ENCODE assay signal across 8 mouse cellular contexts in the genomic region with DNA sequence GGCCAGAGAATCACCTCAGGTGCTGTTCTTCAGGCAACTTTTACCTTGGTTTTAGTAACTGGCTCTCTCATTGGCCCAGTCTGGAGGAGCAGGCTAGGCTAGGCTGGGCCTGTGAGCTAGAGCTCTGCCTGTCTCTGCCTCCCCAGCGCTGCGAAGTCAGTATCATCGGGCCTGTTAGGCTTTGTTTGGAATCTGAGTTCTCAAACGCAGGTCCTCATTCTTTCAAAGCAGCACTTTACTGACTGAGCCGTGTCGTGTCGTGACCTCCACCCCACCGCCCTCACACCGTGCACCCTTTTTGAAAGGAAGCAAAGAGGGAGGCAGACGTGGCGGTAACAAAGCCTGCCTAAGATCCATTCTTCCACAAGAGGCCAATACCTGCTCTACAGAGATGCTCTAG. TPM values are rescaled to one million over a fixed set of nuclear protein-coding genes. Genes with fewer than 3 reads are reported as not detected.
A peak's percentile ranks its signal among the peaks of the same experiment; 100 is the strongest.
DNase-seq lines count a peak whose midpoint lies in the region; ATAC-seq and TF ChIP-seq lines count a peak whose summit lies in the region.

No protein-coding gene starts in this region.

- peak; percentile 94 for DNase-seq in heart, adult 11 months
- DNase-seq in heart, postnatal 14 days = no peak
- no peak for DNase-seq in ES-E14 (ENCODE audit: low read depth, low spot score)
- DNase-seq in thymus, postnatal 25 days = peak; percentile 68
- DNase-seq in frontal cortex, postnatal 36 days (ENCODE audit: low spot score in 2 of 2) = no peak

- H3K27me3 ChIP-seq in heart, embryonic 13.5 days (replicated peaks) = no peaks in the 10 kb centered on the region
- H3K27me3 ChIP-seq in liver, embryonic 16.5 days (ENCODE audit: control insufficient read depth, insufficient read depth, low read depth, low read length) = no peaks in the 10 kb centered on the region

- H3K9me3 ChIP-seq in ES-E14 (ENCODE audit: control insufficient read depth, insufficient read depth, low read depth, low read length) = no peaks in the 10 kb centered on the region
- peaks cover 4% of the 10 kb centered on the region; the same call in 1 of the 2 replicates for H3K9me3 ChIP-seq in heart, embryonic 13.5 days
- no peaks in the 10 kb centered on the region for H3K9me3 ChIP-seq in liver, embryonic 16.5 days (replicated peaks; ENCODE audit: control insufficient read depth, low read length)

- peak overlapping the region; percentile 77; the same call in 1 of the 2 replicates for H3K9ac ChIP-seq in ES-E14 (ENCODE audit: insufficient read depth, low read depth, low read length, poor library complexity, severe bottlenecking)
- H3K9ac ChIP-seq in heart, embryonic 13.5 days = peak overlapping the region; percentile 78
- H3K9ac ChIP-seq in liver, embryonic 16.5 days (ENCODE audit: low read depth, low read length) = peak overlapping the region; percentile 80

- H3K4me2 ChIP-seq in heart, embryonic 13.5 days = peak overlapping the region; percentile 84
- peak overlapping the region; percentile 79 for H3K4me2 ChIP-seq in liver, embryonic 16.5 days (ENCODE audit: low read depth, low read length)

- H3K4me1 ChIP-seq in ES-E14 (ENCODE audit: control insufficient read depth in 2 of 2, insufficient read depth in 2 of 2, low read length in 2 of 2, poor library complexity in 1 of 2) = peaks cover 2 to 9% of the 10 kb centered on the region in 2 experiments; a peak in 2 of 4 replicates
- peaks cover 36% of the 10 kb centered on the region for H3K4me1 ChIP-seq in heart, embryonic 13.5 days
- H3K4me1 ChIP-seq in liver, embryonic 16.5 days (ENCODE audit: control insufficient read depth, low read depth, low read length) = peaks cover 20% of the 10 kb centered on the region

- H3K27ac ChIP-seq in ES-E14 (ENCODE audit: insufficient read depth, low read depth, low read length, poor library complexity, severe bottlenecking) = peak overlapping the region; percentile 61; the same call in 1 of the 2 replicates
- H3K27ac ChIP-seq in heart, embryonic 13.5 days (replicated peaks) = peak overlapping the region; percentile 91
- H3K27ac ChIP-seq in liver, embryonic 16.5 days (ENCODE audit: low read length) = peak overlapping the region; percentile 85

- ATAC-seq in heart, embryonic 13.5 days (ENCODE audit: extremely low read depth, insufficient number of reproducible peaks, low FRiP score, low TSS enrichment) = no peak
- ATAC-seq in liver, embryonic 16.5 days (ENCODE audit: low read depth) = no peak
- no peak for ATAC-seq in megakaryocyte progenitor cell, adult 5-6 weeks (replicated peaks; ENCODE audit: poor library complexity)

- in situ Hi-C loops in ES-E14 (cut with MboI; ENCODE audit: low sequenced_read_pairs in 2 of 2, unreplicated experiment in 2 of 2) = no loop called here

- WGBS in heart, embryonic 13.5 days = 47% methylated on average over 11 of the region's 11 CpGs
- 56% methylated on average over 11 of the region's 11 CpGs for WGBS in liver, embryonic 16.5 days (ENCODE audit: insufficient replicate concordance)

- H3K36me3 ChIP-seq in ES-E14 (ENCODE audit: control insufficient read depth, insufficient read depth, low read length, poor library complexity, severe bottlenecking) = no peaks in the 10 kb centered on the region
- peaks cover 8% of the 10 kb centered on the region for H3K36me3 ChIP-seq in heart, embryonic 13.5 days
- H3K36me3 ChIP-seq in liver, embryonic 16.5 days (ENCODE audit: control insufficient read depth, insufficient read depth) = no peaks in the 10 kb centered on the region

- intact Hi-C loops in heart, postnatal 14 days (cut with DNase I) = no loop called here

- peak overlapping the region; percentile 30 to 65 for H3K4me3 ChIP-seq in ES-E14 (ENCODE audit: insufficient read depth in 1 of 2, low read depth in 1 of 2, low read length in 2 of 2, poor library complexity in 1 of 2, severe bottlenecking in 1 of 2)
- H3K4me3 ChIP-seq in heart, embryonic 13.5 days = peak overlapping the region; percentile 96
- H3K4me3 ChIP-seq in liver, embryonic 16.5 days (ENCODE audit: low read depth, low read length) = peak overlapping the region; percentile 95

TF ChIP-seq in ES-E14, 5 proteins besides CTCF, POLR2A, EP300 and RAD21:
- no peak for TF ChIP-seq CHD2 (IDR thresholded peaks at IDR 0.05; ENCODE audit: low read depth, low read length)
- TF ChIP-seq MAFK (IDR thresholded peaks at IDR 0.05; ENCODE audit: insufficient read depth, low read depth, low read length) = no peak
- TF ChIP-seq HCFC1 (IDR thresholded peaks at IDR 0.05; ENCODE audit: borderline replicate concordance, insufficient read depth, low read length) = no peak

RNA-seq across cellular contexts. Expression of gene Wasf2, which starts 0.9 kb away (rescaled TPM):
- 100 to 1,000 TPM; 133 to 135 TPM for total RNA-seq in heart, postnatal 14 days (2021)
- 31.8 and 32.3 TPM in 2 replicates for total RNA-seq in ES-E14 (2012; rRNA removed)
- polyA plus RNA-seq in heart, embryonic 13.5 days (2015; fragmentation: Nextera tagmentation; extraction: Ambion mirVana) = 64.6 and 72.7 TPM in 2 replicates
- polyA plus RNA-seq in liver, embryonic 16.5 days (2015; fragmentation: Nextera tagmentation; extraction: Ambion mirVana) = 41.4 and 42.7 TPM in 2 replicates
- total RNA-seq in megakaryocyte progenitor cell, adult 5-6 weeks (2015) = 124 and 135 TPM in 2 replicates
- 24.7 and 35.1 TPM in 2 replicates for total RNA-seq in megakaryocyte progenitor cell, adult 5-6 weeks (2017)

Comparison
In these comparisons a context has a peak if more than half of its experiments do, and no peak if none do; other contexts are left out.
1. DNase-seq: peak in heart, adult 11 months (single experiment) and thymus, postnatal 25 days (single experiment); none in heart, postnatal 14 days (0 of 2), ES-E14 (single experiment) and frontal cortex, postnatal 36 days (0 of 2).
2. Peak in every context shown above with its lines, with median percentiles within 50 percentile points of each other: H3K27ac ChIP-seq, H3K4me3 ChIP-seq and H3K9ac ChIP-seq.